In the genomic region with DNA sequence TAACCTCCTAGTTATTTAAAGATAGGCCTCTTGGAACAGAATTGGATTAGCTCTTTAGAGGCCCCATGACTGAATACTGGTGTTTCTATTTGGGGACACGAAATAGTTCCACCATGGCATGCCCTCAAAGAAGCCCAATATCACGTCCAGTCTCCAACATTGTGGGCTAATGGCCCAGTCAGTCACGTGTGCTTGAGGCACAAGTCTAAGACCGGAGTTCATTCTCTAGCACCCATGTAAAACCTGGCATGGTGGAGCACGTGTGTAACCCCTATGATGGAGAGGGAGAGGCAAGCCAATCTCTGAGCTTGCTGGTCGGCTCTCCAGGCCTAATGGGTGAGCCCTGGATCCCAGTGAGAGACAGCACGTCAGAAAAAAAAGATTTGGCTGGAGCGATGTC, we compare ENCODE assay signal across 9 mouse cellular contexts. TPM values are rescaled to one million over a fixed set of nuclear protein-coding genes. Genes with fewer than 3 reads are reported as not detected.
"Had no signal": no experiment of that assay in that cellular context is flagged by ENCODE, and none has a peak within 500 bp of the region (broad histone marks: within the 10 kb centered on the region; RNA-seq: fewer than 3 reads in every experiment).

No protein-coding gene starts in this region.

- H3K27ac ChIP-seq: kidney, postnatal 0 days; limb, embryonic 13.5 days; liver, embryonic 14.5 days; midbrain, embryonic 15.5 days; stomach, embryonic 15.5 days had no signal

- H3K4me2 ChIP-seq: limb, embryonic 13.5 days; midbrain, embryonic 15.5 days; stomach, embryonic 15.5 days had no signal

- H3K4me1 ChIP-seq: limb, embryonic 13.5 days; midbrain, embryonic 15.5 days; stomach, embryonic 15.5 days had no signal

- H3K36me3 ChIP-seq: stomach, embryonic 15.5 days had no signal

- H3K4me3 ChIP-seq: limb, embryonic 13.5 days; midbrain, embryonic 15.5 days; stomach, embryonic 15.5 days had no signal

- H3K9ac ChIP-seq: limb, embryonic 13.5 days; liver, embryonic 14.5 days; midbrain, embryonic 15.5 days; stomach, embryonic 15.5 days had no signal

- H3K27me3 ChIP-seq: limb, embryonic 13.5 days; midbrain, embryonic 15.5 days; stomach, embryonic 15.5 days had no signal

RNA-seq across cellular contexts. Expression of a gene that starts 40.8 kb away (rescaled TPM):
- total RNA-seq: liver, adult 2 months; megakaryocyte progenitor cell, adult 5-6 weeks; monocyte, adult 5-6 weeks had no signal
- polyA plus RNA-seq: liver, adult 2 months; liver, embryonic 14.5 days; spleen, adult 2 months had no signal
